Mouse (Mus musculus) megakaryocyte-erythroid progenitor cell, adult 5 weeks (primary cell): ENCODE measurements around the gene Tex22. TPM values are rescaled to one million over a fixed set of nuclear protein-coding genes. Genes with fewer than 3 reads are reported as not detected.

Source experiments
- polyA plus RNA-seq: library from polyadenylated mRNA; stranded (reverse); fragments of >175 nt; gene quantifications from 2 replicates; pipeline ENCODE4 v1.2.3, GENCODE M21; 2012

The Tex22 gene
- polyA plus RNA-seq, result 0.05 TPM in 1 of 2 replicates, not detected in the other

DNA sequence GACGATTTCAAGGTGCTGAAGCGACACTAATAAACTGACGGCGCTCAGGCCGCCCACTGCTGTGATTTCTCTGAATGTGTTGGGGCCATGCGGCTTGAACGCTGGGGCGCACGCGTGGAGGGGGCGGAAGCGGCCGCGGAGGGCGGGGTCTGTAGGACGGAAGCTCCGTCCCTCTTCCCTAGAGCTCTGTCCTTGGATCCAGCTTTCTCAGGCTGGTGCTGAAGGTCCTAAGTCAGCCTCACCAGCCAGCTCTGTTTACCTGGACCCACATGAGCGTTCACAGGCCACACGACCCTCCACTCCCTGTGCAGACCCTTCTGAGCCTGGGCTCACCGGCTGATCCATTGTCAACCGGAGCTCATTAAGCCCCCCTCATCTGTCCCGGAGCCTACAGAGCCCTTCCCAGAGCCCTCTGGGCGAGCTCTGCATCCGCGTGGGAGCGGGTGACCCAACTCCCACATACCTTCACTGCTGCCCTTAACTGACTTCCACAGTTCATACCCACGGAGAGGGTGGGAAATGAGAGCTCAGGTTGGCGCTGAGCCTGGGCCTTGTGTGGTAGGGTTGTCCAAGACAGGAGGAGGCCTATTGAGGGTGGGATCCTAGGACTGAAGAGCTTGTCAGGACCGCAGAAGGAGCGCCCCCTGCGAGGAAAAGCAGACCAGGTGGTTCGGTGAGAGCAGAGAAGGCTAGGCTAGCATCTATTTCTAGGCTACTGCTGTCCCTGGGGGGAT, at the start of gene Tex22:
Gene Tex22 (plus strand): TSS at position 174 of the 734 bp plus-strand sequence.

GRCm38 (mm10) chr12:113097749-113098281, 23.5 kb downstream of the Tex22 start, which contains the start of gene Mta1:
Gene Mta1, plus strand, starts transcription at chr12:113098278.

Other genes starting within 250 kb of the Tex22 start
- 24.9 and 28.0 TPM in 2 replicates for gene Cdca4, start 245.1 kb upstream of the Tex22 start, polyA plus RNA-seq
- gene Gpr132, start 206.3 kb upstream of the Tex22 start, polyA plus RNA-seq, result 6.3 and 8.1 TPM in 2 replicates
- 13.5 and 30.2 TPM in 2 replicates for gene Jag2, start 144.7 kb upstream of the Tex22 start, polyA plus RNA-seq
- 25.3 and 26.5 TPM in 2 replicates for gene Nudt14, start 132.4 kb upstream of the Tex22 start, polyA plus RNA-seq
- gene Btbd6, start 98.0 kb upstream of the Tex22 start, polyA plus RNA-seq, result 40.9 and 59.2 TPM in 2 replicates
- 33.5 and 49.8 TPM in 2 replicates for gene Brf1, start 73.8 kb upstream of the Tex22 start, polyA plus RNA-seq
- 22.2 and 24.2 TPM in 2 replicates for gene Pacs2, start 60.0 kb upstream of the Tex22 start, polyA plus RNA-seq
- gene Mta1, start 23.8 kb downstream of the Tex22 start, polyA plus RNA-seq, result 256 and 328 TPM in 2 replicates
- 32.2 and 37.5 TPM in 2 replicates for gene Crip2, start 65.7 kb downstream of the Tex22 start, polyA plus RNA-seq
- 259 and 275 TPM in 2 replicates for gene Crip1, start 71.8 kb downstream of the Tex22 start, polyA plus RNA-seq
- gene Tedc1, start 81.9 kb downstream of the Tex22 start, polyA plus RNA-seq, result 25.9 and 31.5 TPM in 2 replicates
- 0.73 and 1.7 TPM in 2 replicates for gene Tmem121, start 111.4 kb downstream of the Tex22 start, polyA plus RNA-seq